Mouse (Mus musculus) stomach, embryonic 15.5 days (tissue): ENCODE measurements around the gene Snai3. TPM values are rescaled to one million over a fixed set of nuclear protein-coding genes. Genes with fewer than 3 reads are reported as not detected.

Source experiments
- ATAC-seq: fragments of 200-750 bp; cut with Nextera tagmentation; 2 replicates; pipeline ENCODE4 v1.8.0; 2017; ENCODE audit warnings: low read depth, moderate number of reproducible peaks, moderate TSS enrichment; ENCODE audit not compliant: insufficient read depth, low FRiP score
- H3K27ac ChIP-seq: fragments of 300-500 bp; sonication (generic); 2 replicates; pipeline ENCODE4 v1.5.1; 2015; ENCODE audit warnings: mild to moderate bottlenecking, inconsistent platforms
- H3K27me3 ChIP-seq: fragments of 300-500 bp; sonication (generic); replicated peaks from 2 replicates; pipeline ENCODE4 v1.6.1; 2015; ENCODE audit warnings: inconsistent platforms
- H3K36me3 ChIP-seq: fragments of 300-500 bp; sonication (generic); 2 replicates; pipeline ENCODE4 v1.6.1; 2015; ENCODE audit warnings: inconsistent platforms
- H3K4me1 ChIP-seq: fragments of 300-500 bp; sonication (generic); 2 replicates; pipeline ENCODE4 v1.6.1; 2015; ENCODE audit warnings: inconsistent platforms
- H3K4me2 ChIP-seq: fragments of 300-500 bp; sonication (generic); 2 replicates; pipeline ENCODE4 v1.6.1; 2015; ENCODE audit warnings: mild to moderate bottlenecking, inconsistent platforms
- H3K4me3 ChIP-seq: fragments of 300-500 bp; sonication (generic); replicated peaks from 2 replicates; pipeline ENCODE4 v1.5.1; 2015; ENCODE audit warnings: inconsistent platforms
- H3K9ac ChIP-seq: fragments of 300-500 bp; sonication (generic); 2 replicates; pipeline ENCODE4 v1.6.1; 2015; ENCODE audit warnings: inconsistent platforms
- H3K9me3 ChIP-seq: fragments of 300-500 bp; sonication (generic); 2 replicates; pipeline ENCODE4 v1.6.1; 2016; ENCODE audit warnings: inconsistent platforms
- WGBS: fragments of 180-500 bp; shearing (Covaris S2); methylation state at CpG from one replicate; pipeline ENCODE4 v1.1.7; 2015; 5-methylcytosine and 5-hydroxymethylcytosine counted together
- polyA plus RNA-seq: library from polyadenylated mRNA; unstranded; fragments of >200 nt; fragmentation: Nextera tagmentation; extraction: Ambion mirVana; gene quantifications from 2 replicates; pipeline ENCODE4 v1.2.1, GENCODE M21; 2015

The Snai3 gene
- 0.31 and 0.70 TPM in 2 replicates for polyA plus RNA-seq

GRCm38 (mm10) chr8:122460524-122461472 lies at the start of gene Snai3:
TSS of gene Snai3 (minus strand) at chr8:122460733.
- Histone ChIP-seq H3K27ac (no peak within 1 kb of the TSS), H3K27me3 (peaks cover 27% of the 10 kb centered on the region), H3K4me3 (peak within 1 kb of the TSS; percentile 33), H3K4me2 (peak within 1 kb of the TSS; percentile 80), H3K9me3 (no peaks in the 10 kb centered on the region), H3K9ac (peak within 1 kb of the TSS; percentile 25; the same call in 1 of the 2 replicates), H3K36me3 (no peaks in the 10 kb centered on the region), H3K4me1 (peaks cover 23% of the 10 kb centered on the region)
- WGBS, result 3% methylated on average over 56 of the region's 56 CpGs
- ATAC-seq, result peak; percentile 87

GRCm38 (mm10) chr8:122500856-122501255 lies 40.3 kb upstream of the Snai3 start:
- Histone ChIP-seq H3K4me3 (no peak overlapping the region), H3K4me1 (no peaks in the 10 kb centered on the region), H3K27ac (no peak overlapping the region), H3K9ac (no peak overlapping the region), H3K36me3 (peaks cover 27% of the 10 kb centered on the region), H3K27me3 (no peaks in the 10 kb centered on the region), H3K4me2 (no peak overlapping the region), H3K9me3 (no peaks in the 10 kb centered on the region)
- ATAC-seq, result peak; percentile 45
- WGBS, result 37% methylated on average over 10 of the region's 10 CpGs

- peaks cover 48% of the 10 kb centered on the region for H3K36me3 ChIP-seq
- no peak overlapping the region for H3K4me3 ChIP-seq
- ATAC-seq, result no peak
- no peaks in the 10 kb centered on the region for H3K9me3 ChIP-seq
- H3K4me1 ChIP-seq, result no peaks in the 10 kb centered on the region
- no peak overlapping the region for H3K4me2 ChIP-seq
- H3K9ac ChIP-seq, result no peak overlapping the region
- WGBS, result 66% methylated on average over 17 of the region's 17 CpGs
- H3K27me3 ChIP-seq, result no peaks in the 10 kb centered on the region
- H3K27ac ChIP-seq, result peak overlapping the region; percentile 23; the same call in 1 of the 2 replicates
Measured at GRCm38 (mm10) chr8:122497912-122498311, 37.4 kb upstream of the Snai3 start.

GRCm38 (mm10) chr8:122497016-122497734 lies 36.6 kb upstream of the Snai3 start:
- Histone ChIP-seq H3K9me3 (no peaks in the 10 kb centered on the region), H3K4me2 (no peak overlapping the region), H3K27ac (peak overlapping the region; percentile 23; the same call in 1 of the 2 replicates), H3K9ac (no peak overlapping the region), H3K4me1 (no peaks in the 10 kb centered on the region), H3K27me3 (no peaks in the 10 kb centered on the region), H3K36me3 (peaks cover 51% of the 10 kb centered on the region), H3K4me3 (no peak overlapping the region)
- WGBS, result 86% methylated on average over 12 of the region's 12 CpGs
- no peak for ATAC-seq

GRCm38 (mm10) chr8:122488387-122488786 lies 27.9 kb upstream of the Snai3 start:
- H3K27me3 ChIP-seq, result no peaks in the 10 kb centered on the region
- H3K9me3 ChIP-seq, result no peaks in the 10 kb centered on the region
- peaks cover 70% of the 10 kb centered on the region for H3K36me3 ChIP-seq
- 96% methylated on average over 9 of the region's 9 CpGs for WGBS
- no peak for ATAC-seq
- H3K4me2 ChIP-seq, result no peak overlapping the region
- no peaks in the 10 kb centered on the region for H3K4me1 ChIP-seq
- H3K4me3 ChIP-seq, result no peak overlapping the region
- H3K9ac ChIP-seq, result no peak overlapping the region
- H3K27ac ChIP-seq, result no peak overlapping the region

- H3K4me3 ChIP-seq, result no peak overlapping the region
- no peak overlapping the region for H3K9ac ChIP-seq
- no peaks in the 10 kb centered on the region for H3K4me1 ChIP-seq
- H3K4me2 ChIP-seq, result no peak overlapping the region
- peaks cover 78% of the 10 kb centered on the region for H3K36me3 ChIP-seq
- ATAC-seq, result no peak
- H3K27ac ChIP-seq, result no peak overlapping the region
- no peaks in the 10 kb centered on the region for H3K27me3 ChIP-seq
- H3K9me3 ChIP-seq, result no peaks in the 10 kb centered on the region
- WGBS, result 87% methylated on average over 12 of the region's 12 CpGs
Measured at GRCm38 (mm10) chr8:122484831-122485230, 24.3 kb upstream of the Snai3 start.

GRCm38 (mm10) chr8:122483877-122484276 lies 23.3 kb upstream of the Snai3 start:
- no peak overlapping the region for H3K9ac ChIP-seq
- no peak overlapping the region for H3K27ac ChIP-seq
- no peaks in the 10 kb centered on the region for H3K4me1 ChIP-seq
- H3K4me3 ChIP-seq, result no peak overlapping the region
- WGBS, result 96% methylated on average over 7 of the region's 7 CpGs
- H3K36me3 ChIP-seq, result peaks cover 84% of the 10 kb centered on the region
- no peak for ATAC-seq
- H3K9me3 ChIP-seq, result no peaks in the 10 kb centered on the region
- no peaks in the 10 kb centered on the region for H3K27me3 ChIP-seq
- H3K4me2 ChIP-seq, result no peak overlapping the region

GRCm38 (mm10) chr8:122482448-122482847 lies 21.9 kb upstream of the Snai3 start:
- WGBS, result 94% methylated on average over 8 of the region's 8 CpGs
- no peak overlapping the region for H3K4me3 ChIP-seq
- H3K4me2 ChIP-seq, result no peak overlapping the region
- H3K9ac ChIP-seq, result no peak overlapping the region
- peaks cover 80% of the 10 kb centered on the region for H3K36me3 ChIP-seq
- H3K9me3 ChIP-seq, result no peaks in the 10 kb centered on the region
- ATAC-seq, result no peak; the same call in 1 of the 2 replicates
- 0 out of 2 replicates have a peak, but pooled peaks cover 1% of the 10 kb centered on the region for H3K4me1 ChIP-seq
- H3K27me3 ChIP-seq, result no peaks in the 10 kb centered on the region
- no peak overlapping the region for H3K27ac ChIP-seq

GRCm38 (mm10) chr8:122475580-122476320 lies 15.2 kb upstream of the Snai3 start, which contains the start of the genes Rnf166 and Ctu2:
TSS of gene Rnf166 (minus strand) at chr8:122476064.
TSS of gene Ctu2 (plus strand) at chr8:122476143.
- WGBS, result under 1% methylated on average over 91 of the region's 103 CpGs
- Histone ChIP-seq H3K4me3 (peak within 1 kb of the TSS; percentile 100), H3K9me3 (no peaks in the 10 kb centered on the region)

GRCm38 (mm10) chr8:122474951-122475560 lies 14.5 kb upstream of the Snai3 start:
- peaks cover 18% of the 10 kb centered on the region for H3K36me3 ChIP-seq
- peak overlapping the region; percentile 92 for H3K9ac ChIP-seq
- H3K27ac ChIP-seq, result peak overlapping the region; percentile 72; the same call in 1 of the 2 replicates
- peaks cover 27% of the 10 kb centered on the region for H3K4me1 ChIP-seq
- no peaks in the 10 kb centered on the region for H3K27me3 ChIP-seq
- peak overlapping the region; percentile 89 for H3K4me2 ChIP-seq
- H3K9me3 ChIP-seq, result no peaks in the 10 kb centered on the region
- peak overlapping the region; percentile 100 for H3K4me3 ChIP-seq
- WGBS, result 6% methylated on average over 16 of the region's 16 CpGs
- ATAC-seq, result no peak

More at GRCm38 (mm10) chr8:122475580-122476320, 15.2 kb upstream of the Snai3 start, which contains the start of the genes Rnf166 and Ctu2:
- Histone ChIP-seq H3K27ac (peak within 1 kb of the TSS; percentile 72), H3K9ac (peak within 1 kb of the TSS; percentile 92), H3K4me1 (peaks cover 27% of the 10 kb centered on the region), H3K4me2 (peak within 1 kb of the TSS; percentile 89), H3K36me3 (peaks cover 20% of the 10 kb centered on the region), H3K27me3 (no peaks in the 10 kb centered on the region)
- ATAC-seq, result peak; percentile 90

GRCm38 (mm10) chr8:122473911-122474421 lies 13.4 kb upstream of the Snai3 start:
- no peak overlapping the region for H3K4me3 ChIP-seq
- H3K9ac ChIP-seq, result no peak overlapping the region
- no peaks in the 10 kb centered on the region for H3K9me3 ChIP-seq
- H3K36me3 ChIP-seq, result peaks cover 13% of the 10 kb centered on the region
- ATAC-seq, result no peak
- peaks cover 27% of the 10 kb centered on the region for H3K4me1 ChIP-seq
- peak overlapping the region; percentile 66 for H3K27ac ChIP-seq
- 80% methylated on average over 8 of the region's 8 CpGs for WGBS
- H3K27me3 ChIP-seq, result no peaks in the 10 kb centered on the region
- H3K4me2 ChIP-seq, result no peak overlapping the region
